Mouse (Mus musculus): ENCODE results near the gene Dctn2. TPM values are rescaled to one million over a fixed set of nuclear protein-coding genes. Genes with fewer than 3 reads are reported as not detected.

The Dctn2 gene
- polyA plus RNA-seq, 1 experiment = 121 TPM

DNA sequence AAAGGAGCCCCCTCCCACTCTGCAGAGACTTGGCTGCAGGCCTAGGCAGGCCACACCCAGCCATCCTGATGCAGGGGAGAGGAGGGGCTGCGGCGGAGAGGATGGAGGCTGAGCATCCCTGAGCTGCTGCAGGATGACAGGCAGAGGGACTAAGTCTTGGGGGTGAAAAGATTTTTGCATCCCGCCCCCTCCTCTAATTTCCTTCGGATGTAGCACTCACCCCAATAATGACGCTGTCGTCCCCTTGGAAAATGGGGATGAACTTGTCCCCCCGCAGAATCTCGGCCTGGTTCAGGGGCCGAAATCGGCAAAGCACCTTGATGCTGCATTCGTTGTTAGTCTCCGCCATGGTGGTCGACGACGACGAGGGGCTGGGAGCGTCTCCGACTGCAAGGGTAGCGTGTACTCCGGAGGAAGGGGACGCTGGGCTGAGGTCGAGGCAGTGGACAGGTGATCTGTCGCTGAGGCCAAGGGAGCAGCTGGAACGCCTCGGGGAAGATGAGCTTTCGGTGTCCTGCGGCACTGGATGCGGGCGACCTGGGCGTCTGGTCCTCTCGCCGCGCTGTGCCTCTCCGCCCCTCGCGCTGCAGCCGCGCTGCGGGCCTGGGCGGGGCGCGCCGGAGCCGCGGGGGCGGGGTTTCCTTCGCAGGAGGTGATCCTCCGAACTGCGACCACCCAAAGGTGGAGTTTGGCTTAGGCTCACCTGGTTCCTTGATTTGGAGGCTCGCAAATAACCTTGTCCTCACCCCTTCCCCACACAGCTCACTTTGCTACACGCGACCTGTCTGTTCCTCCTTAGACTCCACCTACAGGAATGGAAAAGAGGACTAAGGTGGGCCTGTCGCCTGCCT is 3.4 kb upstream of the Dctn2 start, which contains the start of gene Kif5a:
Kif5a (minus strand) TSS at position 801 of the 851 bp plus-strand sequence.
- no peak for TF ChIP-seq POLR2A (IDR thresholded peaks at IDR 0.05; ENCODE audit: borderline replicate concordance, low read depth, low read length)
- H3K27ac ChIP-seq (ENCODE audit: insufficient read depth, low read depth, low read length) = no peak within 1 kb of the TSS
- H3K4me3 ChIP-seq (ENCODE audit: insufficient read depth, low read length) = peak within 1 kb of the TSS; percentile 57
- H3K4me1 ChIP-seq (ENCODE audit: control insufficient read depth, insufficient read depth, low read length) = peaks cover 13% of the 10 kb centered on the region

DNA sequence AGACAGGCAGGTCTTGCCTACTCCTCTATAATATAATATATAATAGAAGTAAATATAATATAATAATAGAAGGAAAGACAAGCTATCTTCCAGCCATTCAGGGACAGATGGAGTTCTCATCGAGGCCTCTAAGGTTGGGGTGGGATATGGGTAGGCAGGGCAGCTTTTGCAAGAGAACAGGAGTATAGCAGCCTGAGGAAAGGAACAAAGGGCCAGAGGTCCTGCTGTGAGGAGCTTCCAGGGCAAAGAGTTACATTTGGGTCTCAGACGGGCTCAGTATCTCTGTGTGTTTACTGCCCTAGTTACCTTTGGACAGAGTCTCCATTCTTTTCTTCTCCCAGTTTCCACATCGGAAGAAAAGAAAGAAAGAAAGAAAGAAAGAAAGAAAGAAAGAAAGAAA is 2.5 kb upstream of the Dctn2 start:
- TF ChIP-seq POLR2A (IDR thresholded peaks at IDR 0.05; ENCODE audit: borderline replicate concordance, low read depth, low read length) (no peak), CTCF (IDR thresholded peaks at IDR 0.05; ENCODE audit: low read depth, low read length) (no peak)
- H3K4me3 ChIP-seq (ENCODE audit: insufficient read depth, low read length) = no peak overlapping the region

GRCm38 (mm10) chr10:127264336-127264735 is 1.8 kb upstream of the Dctn2 start:
- no peak overlapping the region for H3K4me3 ChIP-seq (ENCODE audit: insufficient read depth, low read length)
- no peak overlapping the region for H3K27ac ChIP-seq (ENCODE audit: insufficient read depth, low read depth, low read length)
- TF ChIP-seq CTCF (IDR thresholded peaks at IDR 0.05; ENCODE audit: low read depth, low read length) = no peak
- TF ChIP-seq POLR2A (IDR thresholded peaks at IDR 0.05; ENCODE audit: borderline replicate concordance, low read depth, low read length) = no peak
- H3K4me1 ChIP-seq (ENCODE audit: control insufficient read depth, insufficient read depth, low read length) = peaks cover 5% of the 10 kb centered on the region

More for the DNA sequence above, 2.5 kb upstream of the Dctn2 start:
- Histone ChIP-seq H3K4me1 (ENCODE audit: control insufficient read depth, insufficient read depth, low read length) (peaks cover 8% of the 10 kb centered on the region), H3K27ac (ENCODE audit: insufficient read depth, low read depth, low read length) (no peak overlapping the region)

- TF ChIP-seq CTCF (IDR thresholded peaks at IDR 0.05; ENCODE audit: low read depth, low read length) (no peak), POLR2A (IDR thresholded peaks at IDR 0.05; ENCODE audit: borderline replicate concordance, low read depth, low read length) (no peak)
- H3K4me1 ChIP-seq (ENCODE audit: control insufficient read depth, insufficient read depth, low read length) = peaks cover 5% of the 10 kb centered on the region
- H3K27ac ChIP-seq (ENCODE audit: insufficient read depth, low read depth, low read length) = no peak overlapping the region
- H3K4me3 ChIP-seq (ENCODE audit: insufficient read depth, low read length) = no peak overlapping the region
These were observed 1.2 kb upstream of the Dctn2 start for GRCm38 (mm10) chr10:127264971-127265370.

GRCm38 (mm10) chr10:127265727-127266111 is 449 bp upstream of the Dctn2 start:
- Histone ChIP-seq H3K4me3 (ENCODE audit: insufficient read depth, low read length) (no peak overlapping the region), H3K27ac (ENCODE audit: insufficient read depth, low read depth, low read length) (no peak overlapping the region), H3K4me1 (ENCODE audit: control insufficient read depth, insufficient read depth, low read length) (peaks cover 5% of the 10 kb centered on the region)
- TF ChIP-seq CTCF (IDR thresholded peaks at IDR 0.05; ENCODE audit: low read depth, low read length) (no peak), POLR2A (IDR thresholded peaks at IDR 0.05; ENCODE audit: borderline replicate concordance, low read depth, low read length) (no peak)

- Histone ChIP-seq H3K27ac (ENCODE audit: insufficient read depth, low read depth, low read length) (no peak overlapping the region), H3K4me3 (ENCODE audit: insufficient read depth, low read length) (peak overlapping the region; percentile 81), H3K4me1 (ENCODE audit: control insufficient read depth, insufficient read depth, low read length) (peaks cover 5% of the 10 kb centered on the region)
- no peak for TF ChIP-seq CTCF (IDR thresholded peaks at IDR 0.05; ENCODE audit: low read depth, low read length)
- no peak for TF ChIP-seq POLR2A (IDR thresholded peaks at IDR 0.05; ENCODE audit: borderline replicate concordance, low read depth, low read length)
These were observed 1.1 kb downstream of the Dctn2 start for GRCm38 (mm10) chr10:127267318-127267717.

- Histone ChIP-seq H3K4me1 (ENCODE audit: control insufficient read depth, insufficient read depth, low read length) (peaks cover 5% of the 10 kb centered on the region), H3K27ac (ENCODE audit: insufficient read depth, low read depth, low read length) (no peak overlapping the region), H3K4me3 (ENCODE audit: insufficient read depth, low read length) (no peak overlapping the region)
- TF ChIP-seq CTCF (IDR thresholded peaks at IDR 0.05; ENCODE audit: low read depth, low read length) = no peak
- TF ChIP-seq POLR2A (IDR thresholded peaks at IDR 0.05; ENCODE audit: borderline replicate concordance, low read depth, low read length) = no peak
These were observed 2.2 kb downstream of the Dctn2 start for GRCm38 (mm10) chr10:127268401-127268800.

DNA sequence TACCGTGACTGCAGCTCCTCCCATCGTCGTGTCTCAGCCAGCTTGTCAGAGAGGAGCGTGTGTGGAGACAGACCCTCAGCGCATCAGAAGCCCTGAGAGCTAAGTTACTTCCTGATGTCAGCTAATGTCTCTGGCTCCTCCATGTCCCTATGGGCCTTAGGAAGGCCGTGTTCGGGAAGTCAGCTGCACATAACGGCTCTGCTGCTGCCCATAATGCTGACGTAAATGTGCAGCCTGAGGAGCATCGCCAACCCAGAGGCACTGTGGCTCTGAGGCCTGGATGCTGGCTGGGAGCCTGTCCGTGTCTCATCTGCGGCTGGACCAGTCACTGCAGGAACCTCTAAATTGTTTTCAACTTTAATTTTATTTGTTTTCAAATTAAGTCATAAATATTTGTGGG is 2.9 kb downstream of the Dctn2 start:
- H3K4me3 ChIP-seq (ENCODE audit: insufficient read depth, low read length) = no peak overlapping the region
- no peak overlapping the region for H3K27ac ChIP-seq (ENCODE audit: insufficient read depth, low read depth, low read length)
- TF ChIP-seq CTCF (IDR thresholded peaks at IDR 0.05; ENCODE audit: low read depth, low read length) (no peak), POLR2A (IDR thresholded peaks at IDR 0.05; ENCODE audit: borderline replicate concordance, low read depth, low read length) (no peak)
- peaks cover 5% of the 10 kb centered on the region for H3K4me1 ChIP-seq (ENCODE audit: control insufficient read depth, insufficient read depth, low read length)

GRCm38 (mm10) chr10:127269884-127270283 is 3.7 kb downstream of the Dctn2 start:
- Histone ChIP-seq H3K4me3 (ENCODE audit: insufficient read depth, low read length) (no peak overlapping the region), H3K4me1 (ENCODE audit: control insufficient read depth, insufficient read depth, low read length) (peaks cover 5% of the 10 kb centered on the region), H3K27ac (ENCODE audit: insufficient read depth, low read depth, low read length) (no peak overlapping the region)
- no peak for TF ChIP-seq POLR2A (IDR thresholded peaks at IDR 0.05; ENCODE audit: borderline replicate concordance, low read depth, low read length)

DNA sequence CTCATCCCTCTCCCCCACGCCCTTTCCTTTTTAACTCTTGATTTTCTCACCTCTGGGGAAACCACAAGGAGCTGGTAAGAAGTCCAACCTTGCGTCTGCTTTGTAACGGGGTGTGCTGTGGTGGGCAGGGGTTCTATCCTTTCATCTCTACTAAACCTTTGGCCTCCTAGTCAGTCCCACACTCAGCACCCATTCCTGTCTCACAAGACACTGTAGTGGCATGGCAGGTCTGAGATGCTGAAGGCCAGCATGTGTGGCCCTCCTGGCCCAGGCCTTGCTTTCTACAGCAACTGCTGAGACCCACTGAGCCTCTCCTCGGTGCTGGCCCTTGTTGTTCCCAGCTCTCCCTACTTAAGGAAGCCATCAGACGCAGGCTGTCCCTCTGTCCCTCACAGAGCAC is 6.2 kb downstream of the Dctn2 start:
- no peak overlapping the region for H3K27ac ChIP-seq (ENCODE audit: insufficient read depth, low read depth, low read length)

More for the DNA sequence above, 6.2 kb downstream of the Dctn2 start:
- Histone ChIP-seq H3K4me3 (ENCODE audit: insufficient read depth, low read length) (no peak overlapping the region), H3K4me1 (ENCODE audit: control insufficient read depth, insufficient read depth, low read length) (peaks cover 2% of the 10 kb centered on the region)
- TF ChIP-seq CTCF (IDR thresholded peaks at IDR 0.05; ENCODE audit: low read depth, low read length) = no peak
- TF ChIP-seq POLR2A (IDR thresholded peaks at IDR 0.05; ENCODE audit: borderline replicate concordance, low read depth, low read length) = no peak

Data from bone marrow macrophage, adult 2 months (primary cell).